Mouse (Mus musculus) hindbrain, embryonic 13.5 days (tissue): ENCODE results near the gene Sprr4. TPM values are rescaled to one million over a fixed set of nuclear protein-coding genes. Genes with fewer than 3 reads are reported as not detected.
"Not testable (repeated sequence)": the region's sequence is repeated elsewhere in the genome, so short reads cannot be mapped to it uniquely, and the experiment has no call there.

Experiments
- ATAC-seq: fragments of 200-750 bp; cut with Nextera tagmentation; 2 replicates; pipeline ENCODE4 v1.8.0; 2017; ENCODE audit warnings: moderate TSS enrichment; ENCODE audit not compliant: low FRiP score
- H3K27ac ChIP-seq: fragments of 300-500 bp; sonication (generic); 2 replicates; pipeline ENCODE4 v1.5.1; 2015; ENCODE audit warnings: inconsistent platforms, mild to moderate bottlenecking, moderate library complexity
- H3K27me3 ChIP-seq: fragments of 300-500 bp; sonication (generic); 2 replicates; pipeline ENCODE4 v1.6.1; 2015; ENCODE audit warnings: mild to moderate bottlenecking, inconsistent platforms
- H3K36me3 ChIP-seq: fragments of 300-500 bp; sonication (generic); 2 replicates; pipeline ENCODE4 v1.6.1; 2015; ENCODE audit warnings: mild to moderate bottlenecking, inconsistent platforms
- H3K4me1 ChIP-seq: fragments of 300-500 bp; sonication (generic); replicated peaks from 2 replicates; pipeline ENCODE4 v1.6.1; 2015; ENCODE audit warnings: inconsistent platforms
- H3K4me2 ChIP-seq: fragments of 300-500 bp; sonication (generic); 2 replicates; pipeline ENCODE4 v1.6.1; 2015; ENCODE audit warnings: inconsistent platforms, mild to moderate bottlenecking, moderate library complexity
- H3K4me3 ChIP-seq: fragments of 300-500 bp; sonication (generic); 2 replicates; pipeline ENCODE4 v1.5.1; 2015; ENCODE audit warnings: mild to moderate bottlenecking, inconsistent platforms
- H3K9ac ChIP-seq: fragments of 300-500 bp; sonication (generic); 2 replicates; pipeline ENCODE4 v1.6.1; 2015; ENCODE audit warnings: mild to moderate bottlenecking, inconsistent platforms
- H3K9me3 ChIP-seq: fragments of 300-500 bp; sonication (generic); 2 replicates; pipeline ENCODE4 v1.6.1; 2016; ENCODE audit warnings: inconsistent platforms
- WGBS: fragments of 180-500 bp; shearing (Covaris S2); methylation state at CpG from one replicate; pipeline ENCODE4 v1.1.7; 2015; 5-methylcytosine and 5-hydroxymethylcytosine counted together
- polyA plus RNA-seq: library from polyadenylated mRNA; unstranded; fragments of >200 nt; fragmentation: Nextera tagmentation; extraction: Ambion mirVana; gene quantifications from 2 replicates; pipeline ENCODE4 v1.2.1, GENCODE M21; 2015

Sprr4 gene
- polyA plus RNA-seq, result not detected in 2 replicates

DNA sequence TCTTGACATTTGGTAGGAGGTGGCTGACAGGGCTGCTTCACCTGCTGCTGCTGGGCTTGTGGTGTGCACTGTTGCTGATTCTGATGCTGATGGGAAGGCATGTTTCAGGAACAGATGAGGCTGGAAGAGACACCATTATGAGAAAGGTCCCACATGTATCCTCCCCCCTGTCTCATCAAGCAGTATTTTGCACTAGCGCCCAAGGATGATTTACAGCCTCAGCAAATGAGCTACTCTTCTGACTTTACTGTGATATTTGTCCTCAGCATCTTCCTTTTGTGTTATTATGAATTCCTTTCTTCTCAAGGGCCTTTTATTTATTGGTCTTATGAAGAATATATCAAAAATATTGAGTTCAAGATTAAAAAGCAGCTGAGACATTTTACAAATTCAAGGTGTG, at the start of gene Sprr4:
Sprr4 (minus strand) TSS at position 101 of the 400 bp plus-strand sequence.
- WGBS, result 96% methylated on average over 1 of the region's 1 CpGs
- no peak within 1 kb of the TSS for H3K9ac ChIP-seq

DNA sequence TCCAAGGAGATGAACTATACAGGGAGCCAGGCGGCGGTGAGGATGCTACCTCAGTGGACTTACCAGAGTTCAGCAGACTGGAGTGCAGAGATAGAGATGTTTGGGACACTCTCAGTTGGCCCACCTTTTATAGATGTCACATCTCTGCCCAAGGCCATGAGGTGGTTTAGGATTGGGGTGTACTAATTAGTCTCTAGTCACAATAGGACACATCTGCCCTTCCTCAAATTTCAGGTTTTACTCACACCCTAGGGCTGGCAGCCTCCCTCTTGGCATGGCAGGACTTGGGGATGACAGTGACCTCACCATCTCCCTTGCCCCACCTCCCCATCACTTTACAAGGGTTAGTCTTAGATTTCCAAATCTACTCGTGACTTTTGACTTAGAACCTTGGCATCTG, 34.1 kb upstream of the Sprr4 start, which contains the start of gene 2310046K23Rik:
2310046K23Rik (minus strand) TSS at position 101 of the 400 bp plus-strand sequence.
- Histone ChIP-seq H3K4me3 (no peak within 1 kb of the TSS), H3K27ac (no peak within 1 kb of the TSS), H3K27me3 (no peaks in the 10 kb centered on the region), H3K9ac (no peak within 1 kb of the TSS), H3K9me3 (no peaks in the 10 kb centered on the region), H3K4me2 (no peak within 1 kb of the TSS), H3K36me3 (no peaks in the 10 kb centered on the region), H3K4me1 (no peaks in the 10 kb centered on the region)
- WGBS, result 89% methylated on average over 3 of the region's 3 CpGs
- ATAC-seq, result no peak

More for the DNA sequence above, at the start of gene Sprr4:
- H3K4me1 ChIP-seq, result no peaks in the 10 kb centered on the region
- H3K4me3 ChIP-seq, result no peak within 1 kb of the TSS
- no peaks in the 10 kb centered on the region for H3K9me3 ChIP-seq
- H3K4me2 ChIP-seq, result no peak within 1 kb of the TSS
- no peak for ATAC-seq
- H3K36me3 ChIP-seq, result no peaks in the 10 kb centered on the region
- H3K27me3 ChIP-seq, result no peaks in the 10 kb centered on the region
- no peak within 1 kb of the TSS for H3K27ac ChIP-seq

DNA sequence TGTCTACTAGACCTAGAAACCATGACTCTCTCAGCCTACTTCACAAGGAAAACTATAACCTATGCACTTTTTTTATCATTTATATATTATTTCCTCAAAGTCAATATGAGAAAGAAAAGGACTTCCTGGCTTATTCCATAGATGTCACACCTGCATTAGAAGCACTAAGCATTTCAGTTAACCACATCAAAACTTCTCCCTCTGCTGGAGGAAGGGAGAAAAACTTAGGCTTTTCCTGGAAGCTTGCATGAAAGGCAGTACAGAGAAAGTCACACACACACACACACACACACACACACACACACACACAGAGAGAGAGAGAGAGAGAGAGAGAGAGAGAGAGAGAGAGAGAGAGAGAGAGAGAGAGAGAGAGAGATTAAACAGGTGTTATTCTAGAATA, 12.0 kb upstream of the Sprr4 start:
- Histone ChIP-seq H3K27ac (no peak overlapping the region), H3K9ac (no peak overlapping the region), H3K27me3 (no peaks in the 10 kb centered on the region), H3K4me1 (no peaks in the 10 kb centered on the region), H3K9me3 (no peaks in the 10 kb centered on the region), H3K4me2 (no peak overlapping the region), H3K36me3 (no peaks in the 10 kb centered on the region), H3K4me3 (no peak overlapping the region)
- ATAC-seq, result no peak

DNA sequence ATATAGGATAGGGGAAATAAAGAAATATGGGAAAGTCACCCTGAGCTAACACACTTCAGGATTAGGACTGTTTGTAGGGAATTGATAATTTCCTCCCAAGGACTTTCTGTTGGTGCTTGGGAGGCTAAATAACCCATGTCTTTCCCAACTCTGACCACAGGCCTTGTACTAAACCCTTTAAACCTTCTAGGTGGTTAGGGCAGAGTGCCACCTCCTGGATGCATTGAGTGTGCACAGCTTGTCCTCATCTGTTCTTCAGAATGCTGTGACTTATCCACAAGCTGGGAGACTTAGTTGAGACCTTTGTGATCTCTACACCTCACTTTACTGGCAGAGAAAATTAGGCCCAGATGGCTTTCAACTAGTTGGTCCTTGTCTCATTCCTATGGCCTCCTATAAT, 10.5 kb upstream of the Sprr4 start:
- no peaks in the 10 kb centered on the region for H3K36me3 ChIP-seq

DNA sequence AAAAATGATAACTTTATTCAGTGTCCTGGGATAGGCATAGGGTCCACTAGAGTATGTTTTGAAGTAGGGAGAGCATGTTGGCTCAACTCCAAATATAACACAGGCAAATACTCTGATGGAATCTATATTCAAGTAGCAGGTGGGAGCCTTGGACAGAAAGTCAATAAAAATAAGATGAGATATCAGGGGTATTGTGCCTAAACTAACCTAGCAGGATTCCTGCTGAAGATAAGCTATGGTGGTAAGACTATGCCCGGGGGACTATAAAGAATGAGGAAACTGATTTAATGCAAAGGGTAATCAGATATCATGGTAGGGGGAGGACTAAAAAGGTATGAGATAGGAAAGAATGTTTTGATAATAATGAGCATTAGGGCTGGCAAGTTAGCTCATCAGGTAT, 7.9 kb upstream of the Sprr4 start:
- no peaks in the 10 kb centered on the region for H3K9me3 ChIP-seq
- no peaks in the 10 kb centered on the region for H3K27me3 ChIP-seq
- no peak overlapping the region for H3K9ac ChIP-seq
- H3K4me2 ChIP-seq, result no peak overlapping the region
- H3K4me3 ChIP-seq, result no peak overlapping the region
- H3K36me3 ChIP-seq, result no peaks in the 10 kb centered on the region
- 98% methylated on average over 1 of the region's 1 CpGs for WGBS
- no peak overlapping the region for H3K27ac ChIP-seq
- no peaks in the 10 kb centered on the region for H3K4me1 ChIP-seq
- ATAC-seq, result no peak

More for the DNA sequence above, 10.5 kb upstream of the Sprr4 start:
- Histone ChIP-seq H3K27ac (no peak overlapping the region), H3K4me3 (no peak overlapping the region), H3K4me2 (no peak overlapping the region), H3K9ac (no peak overlapping the region), H3K27me3 (no peaks in the 10 kb centered on the region), H3K4me1 (no peaks in the 10 kb centered on the region), H3K9me3 (no peaks in the 10 kb centered on the region)
- ATAC-seq, result no peak

DNA sequence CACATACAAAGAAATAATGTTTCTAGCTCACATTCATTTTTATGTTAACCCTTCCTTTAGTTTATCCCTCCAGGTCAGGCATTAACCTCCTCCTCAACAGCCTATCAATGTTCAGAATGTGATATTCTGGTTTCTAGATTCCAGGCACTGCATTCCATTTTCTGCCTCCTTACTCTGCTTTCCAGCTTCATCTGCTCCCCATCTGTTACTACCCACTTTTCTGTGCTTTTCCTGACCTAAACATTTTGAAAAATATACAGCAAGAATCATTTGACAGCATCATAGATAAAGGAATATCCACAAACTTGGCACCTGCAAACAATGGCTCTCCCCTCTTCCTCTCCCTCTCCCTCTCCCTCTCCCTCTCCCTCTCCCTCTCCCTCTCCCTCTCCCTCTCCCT, 3.2 kb upstream of the Sprr4 start:
- H3K36me3 ChIP-seq, result no peaks in the 10 kb centered on the region
- H3K9me3 ChIP-seq, result no peaks in the 10 kb centered on the region
- H3K27me3 ChIP-seq, result no peaks in the 10 kb centered on the region
- H3K27ac ChIP-seq, result no peak overlapping the region
- H3K9ac ChIP-seq, result no peak overlapping the region
- no peak for ATAC-seq
- H3K4me3 ChIP-seq, result no peak overlapping the region
- no peaks in the 10 kb centered on the region for H3K4me1 ChIP-seq
- H3K4me2 ChIP-seq, result no peak overlapping the region

DNA sequence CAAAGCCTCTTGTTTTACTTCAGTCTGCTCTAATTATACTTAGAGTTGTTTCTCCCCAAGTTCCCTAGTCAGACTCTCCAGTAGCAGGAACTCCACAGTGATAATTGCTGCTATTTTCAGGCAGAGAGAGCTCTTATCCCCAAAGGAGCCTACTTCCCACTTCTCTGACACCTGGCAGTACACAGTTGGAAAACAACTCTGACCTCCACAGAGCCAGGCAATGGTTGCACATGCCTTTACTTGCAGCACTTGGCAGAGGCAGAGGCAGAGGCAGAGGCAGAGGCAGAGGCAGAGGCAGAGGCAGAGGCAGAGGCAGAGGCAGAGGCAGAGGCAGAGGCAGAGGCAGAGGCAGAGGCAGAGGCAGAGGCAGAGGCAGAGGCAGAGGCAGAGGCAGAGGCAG, 10.0 kb downstream of the Sprr4 start:
- not testable (repeated sequence) for H3K36me3 ChIP-seq, H3K27me3 ChIP-seq, H3K4me1 ChIP-seq, H3K4me3 ChIP-seq, ATAC-seq, H3K4me2 ChIP-seq, H3K27ac ChIP-seq, H3K9ac ChIP-seq, H3K9me3 ChIP-seq

DNA sequence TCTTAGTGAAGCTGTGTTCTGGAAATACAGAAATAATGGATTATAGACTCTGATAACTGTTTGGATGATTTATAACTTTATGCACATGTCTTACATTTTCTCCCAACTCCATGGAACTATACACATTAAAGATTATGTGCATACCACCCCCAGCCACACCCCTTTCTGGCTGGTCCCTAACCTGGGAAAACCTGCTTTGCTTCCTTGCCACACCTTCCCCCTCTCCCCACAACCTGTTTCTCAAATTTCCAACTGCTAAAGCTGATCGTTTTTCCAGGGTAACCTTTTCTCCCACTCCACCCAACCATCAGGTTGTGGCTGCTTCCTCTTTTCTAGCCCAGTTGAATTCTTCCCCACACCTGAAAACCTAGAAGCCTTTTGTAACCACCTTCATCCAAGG, 14.0 kb downstream of the Sprr4 start:
- Histone ChIP-seq H3K9ac (no peak overlapping the region), H3K4me1 (no peaks in the 10 kb centered on the region), H3K9me3 (no peaks in the 10 kb centered on the region), H3K36me3 (no peaks in the 10 kb centered on the region), H3K4me2 (no peak overlapping the region), H3K27ac (no peak overlapping the region), H3K27me3 (no peaks in the 10 kb centered on the region), H3K4me3 (no peak overlapping the region)
- ATAC-seq, result no peak
- WGBS, result 53% methylated on average over 1 of the region's 1 CpGs

DNA sequence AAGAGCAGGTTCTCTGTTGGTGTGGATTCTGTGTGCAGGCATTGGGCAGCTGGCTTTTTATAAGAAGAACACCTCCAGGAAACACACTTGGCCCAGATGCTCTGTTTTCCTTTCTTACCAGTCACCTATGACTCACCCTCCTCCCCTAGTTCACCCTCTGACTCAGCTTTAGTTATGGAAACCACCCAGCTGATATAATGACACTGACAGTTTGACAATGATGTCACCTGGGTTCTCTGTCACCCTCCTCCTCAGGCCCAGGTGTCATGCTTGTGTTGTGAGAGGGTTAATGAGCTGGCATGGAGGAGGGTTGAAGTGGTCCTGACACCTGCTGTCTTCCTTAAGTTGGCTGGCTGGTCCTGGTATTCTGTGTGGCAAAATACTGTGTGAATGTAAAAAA, 14.4 kb downstream of the Sprr4 start, which contains the start of gene Sprr1a:
Sprr1a (minus strand) TSS at position 33 of the 400 bp plus-strand sequence.
- no peak within 1 kb of the TSS for H3K9ac ChIP-seq

DNA sequence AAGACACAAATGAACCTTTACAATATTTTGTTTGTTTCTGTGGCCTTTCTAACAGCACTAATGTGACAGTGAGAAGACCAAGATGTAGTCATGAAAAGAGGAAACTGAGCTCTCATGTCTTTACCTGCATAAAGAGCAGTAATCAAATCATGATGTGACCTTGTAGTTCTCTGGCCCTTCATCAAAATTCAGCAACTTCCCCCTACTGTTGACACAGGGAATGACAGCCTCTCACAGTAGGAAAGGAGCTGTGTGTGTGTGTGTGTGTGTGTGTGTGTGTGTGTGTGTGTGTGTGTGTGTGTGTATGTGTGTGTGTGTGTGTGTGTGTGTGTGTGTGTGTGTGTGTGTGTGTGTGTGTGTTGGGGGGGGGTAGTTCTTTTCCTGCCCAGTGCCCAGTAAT, 19.0 kb downstream of the Sprr4 start:
- H3K4me3 ChIP-seq, H3K27me3 ChIP-seq: not testable (repeated sequence)

More for the DNA sequence above, 14.4 kb downstream of the Sprr4 start, which contains the start of gene Sprr1a:
- Histone ChIP-seq H3K27ac (no peak within 1 kb of the TSS), H3K27me3 (no peaks in the 10 kb centered on the region), H3K36me3 (no peaks in the 10 kb centered on the region), H3K4me2 (no peak within 1 kb of the TSS), H3K9me3 (no peaks in the 10 kb centered on the region), H3K4me3 (no peak within 1 kb of the TSS), H3K4me1 (no peaks in the 10 kb centered on the region)
- ATAC-seq, result no peak

DNA sequence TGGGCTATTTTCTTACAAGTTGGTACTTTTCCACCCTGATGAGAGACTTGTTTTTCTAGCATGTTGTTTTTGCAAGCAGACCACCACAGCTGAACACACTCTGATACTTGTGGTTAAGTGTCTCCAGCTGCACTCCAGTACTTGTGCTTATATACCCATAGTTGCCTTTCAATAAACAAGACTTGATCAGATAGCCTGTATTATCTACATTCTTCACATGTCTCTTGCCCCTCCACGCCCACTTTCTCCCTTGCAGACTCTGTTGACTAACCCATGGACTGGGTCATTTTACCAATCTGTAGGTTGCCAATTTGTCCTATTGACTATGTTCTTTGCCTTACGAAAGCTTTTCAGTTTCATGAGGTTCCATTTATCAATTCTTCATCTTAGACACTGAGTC, 30.2 kb downstream of the Sprr4 start:
- WGBS, result 84% methylated on average over 2 of the region's 2 CpGs
- no peak for ATAC-seq

More for the DNA sequence above, 19.0 kb downstream of the Sprr4 start:
- H3K4me2 ChIP-seq, H3K9me3 ChIP-seq, H3K27ac ChIP-seq, H3K9ac ChIP-seq, H3K36me3 ChIP-seq, H3K4me1 ChIP-seq, ATAC-seq: not testable (repeated sequence)

DNA sequence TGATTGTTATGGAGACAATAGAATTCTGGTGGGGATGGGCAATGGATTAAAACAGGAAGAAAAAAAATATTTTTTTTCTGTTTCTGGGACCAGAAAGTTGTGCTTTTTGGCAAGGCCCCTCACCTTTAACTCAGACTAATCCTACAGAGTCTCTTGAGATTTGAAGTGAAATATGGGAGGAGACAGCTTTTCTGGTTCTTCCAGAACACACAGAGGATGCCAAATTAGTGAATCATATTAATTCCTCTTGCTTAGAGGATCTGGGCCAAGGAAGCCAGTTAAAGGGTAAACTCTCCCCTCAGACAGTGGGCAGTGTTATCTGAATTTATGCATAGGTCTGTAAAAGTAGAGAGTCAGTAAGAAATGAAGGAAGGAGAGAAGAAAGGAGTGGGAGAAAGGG, 32.9 kb downstream of the Sprr4 start:
- H3K4me3 ChIP-seq, result no peak overlapping the region
- H3K36me3 ChIP-seq, result no peaks in the 10 kb centered on the region
- no peak overlapping the region for H3K9ac ChIP-seq
- no peaks in the 10 kb centered on the region for H3K9me3 ChIP-seq
- H3K27ac ChIP-seq, result no peak overlapping the region
- H3K4me1 ChIP-seq, result no peaks in the 10 kb centered on the region
- no peaks in the 10 kb centered on the region for H3K27me3 ChIP-seq
- no peak for ATAC-seq
- H3K4me2 ChIP-seq, result no peak overlapping the region

More for the DNA sequence above, 30.2 kb downstream of the Sprr4 start:
- H3K4me1 ChIP-seq, result no peaks in the 10 kb centered on the region
- H3K36me3 ChIP-seq, result no peaks in the 10 kb centered on the region
- H3K27me3 ChIP-seq, result no peaks in the 10 kb centered on the region
- no peaks in the 10 kb centered on the region for H3K9me3 ChIP-seq
- no peak overlapping the region for H3K9ac ChIP-seq
- no peak overlapping the region for H3K27ac ChIP-seq
- H3K4me2 ChIP-seq, result no peak overlapping the region
- no peak overlapping the region for H3K4me3 ChIP-seq

DNA sequence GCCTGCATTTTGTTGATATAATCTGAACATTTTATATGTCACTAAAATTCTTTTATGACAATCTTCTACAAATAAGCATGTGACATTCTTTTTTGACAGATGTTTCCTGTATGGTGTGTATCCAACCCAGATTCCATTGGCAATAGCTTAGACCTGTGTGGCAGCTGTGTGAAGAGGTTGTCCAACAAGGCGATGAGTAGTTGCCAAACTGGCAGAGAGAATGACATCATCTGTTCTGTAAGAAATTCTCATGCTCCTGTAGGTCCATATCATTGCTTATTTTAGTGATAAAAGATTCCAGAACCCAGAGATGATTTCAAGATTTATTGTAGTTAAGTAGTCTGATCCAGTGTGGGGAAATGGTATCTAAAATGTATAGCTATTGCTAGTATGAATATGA, 33.7 kb downstream of the Sprr4 start:
- ATAC-seq, result no peak

DNA sequence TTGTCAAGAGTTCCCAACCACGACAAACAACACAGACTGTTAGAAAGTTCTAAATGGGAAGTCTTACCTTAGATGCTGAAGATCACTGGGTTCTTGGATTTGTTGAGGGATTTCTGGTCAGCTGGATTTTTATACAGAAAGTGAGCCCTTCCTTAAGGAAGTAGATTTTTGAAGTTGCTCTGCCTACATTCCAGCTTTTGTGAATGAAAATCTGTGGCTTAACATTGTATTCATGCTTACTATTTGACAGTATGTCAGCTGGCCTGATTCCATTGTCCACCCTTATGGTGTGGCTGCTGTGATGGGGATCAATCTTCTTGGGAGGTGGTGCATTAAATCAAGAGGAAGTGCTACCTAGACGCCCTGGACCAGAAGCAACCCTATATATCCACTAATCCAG, 41.7 kb downstream of the Sprr4 start, which contains the start of gene Sprr3:
Sprr3 (minus strand) TSS at position 101 of the 400 bp plus-strand sequence.
- no peak for ATAC-seq
- H3K27ac ChIP-seq, result no peak within 1 kb of the TSS
- no peak within 1 kb of the TSS for H3K4me3 ChIP-seq
- no peaks in the 10 kb centered on the region for H3K4me1 ChIP-seq
- no peaks in the 10 kb centered on the region for H3K27me3 ChIP-seq
- no peaks in the 10 kb centered on the region for H3K36me3 ChIP-seq
- no peaks in the 10 kb centered on the region for H3K9me3 ChIP-seq
- H3K9ac ChIP-seq, result no peak within 1 kb of the TSS
- 65% methylated on average over 2 of the region's 2 CpGs for WGBS
- H3K4me2 ChIP-seq, result no peak within 1 kb of the TSS

More for the DNA sequence above, 33.7 kb downstream of the Sprr4 start:
- Histone ChIP-seq H3K4me3 (no peak overlapping the region), H3K9me3 (no peaks in the 10 kb centered on the region), H3K36me3 (no peaks in the 10 kb centered on the region), H3K4me1 (no peaks in the 10 kb centered on the region), H3K27me3 (no peaks in the 10 kb centered on the region), H3K4me2 (no peak overlapping the region), H3K27ac (no peak overlapping the region), H3K9ac (no peak overlapping the region)
- WGBS, result 95% methylated on average over 1 of the region's 1 CpGs
